Mouse (Mus musculus): ENCODE measurements around the gene Nr1d1.
A peak's percentile ranks its signal among the peaks of the same experiment; 100 is the strongest.

- TF ChIP-seq POLR2A (IDR thresholded peaks at IDR 0.05; ENCODE audit: borderline replicate concordance, extremely low read depth, insufficient read depth, insufficient read length, poor library complexity, severe bottlenecking) (no peak), CTCF (IDR thresholded peaks at IDR 0.05; ENCODE audit: borderline replicate concordance, extremely low read depth, insufficient read depth, insufficient read length) (peak; percentile 98)
These were observed 20.4 kb downstream of the Nr1d1 start for GRCm38 (mm10) chr11:98754621-98755181.
